Mouse (Mus musculus) ES-Bruce4 (cell line): Measurements from ENCODE around the gene Apaf1. TPM values are rescaled to one million over a fixed set of nuclear protein-coding genes. Genes with fewer than 3 reads are reported as not detected.

Experiments
- H3K27ac ChIP-seq: 2 replicates; pipeline ENCODE4 v1.5.1; 2012; ENCODE audit warnings: low read length, inconsistent platforms; ENCODE audit not compliant: insufficient read depth
- H3K27me3 ChIP-seq: 2 replicates; pipeline ENCODE4 v1.6.1; 2012; ENCODE audit warnings: mild to moderate bottlenecking, low read length, inconsistent platforms; ENCODE audit not compliant: control insufficient read depth, poor library complexity, insufficient read depth, severe bottlenecking
- H3K36me3 ChIP-seq: 2 replicates; pipeline ENCODE4 v1.6.1; 2012; ENCODE audit warnings: inconsistent platforms, mild to moderate bottlenecking, low read length, moderate library complexity; ENCODE audit not compliant: control insufficient read depth, poor library complexity, insufficient read depth, severe bottlenecking
- H3K4me1 ChIP-seq: one replicate; pipeline ENCODE4 v1.8.1; 2011; ENCODE audit warnings: low read length; ENCODE audit not compliant: control insufficient read depth, insufficient read depth
- H3K4me3 ChIP-seq: 2 replicates; pipeline ENCODE4 v1.5.1; 2011; ENCODE audit warnings: low read depth, mild to moderate bottlenecking, low read length
- H3K9ac ChIP-seq: 2 replicates; pipeline ENCODE4 v1.6.1; 2012; ENCODE audit warnings: low read depth, mild to moderate bottlenecking, inconsistent platforms; ENCODE audit not compliant: poor library complexity, severe bottlenecking
- H3K9me3 ChIP-seq: replicated peaks from 2 replicates; pipeline ENCODE4 v1.6.1; 2012; ENCODE audit warnings: mild to moderate bottlenecking, low read length, inconsistent platforms; ENCODE audit not compliant: control insufficient read depth, poor library complexity, insufficient read depth, severe bottlenecking
- CTCF ChIP-seq: IDR thresholded peaks from one replicate; pipeline ENCODE4 v1.8.1; 2011; ENCODE audit warnings: low read depth, low read length
- EP300 ChIP-seq: IDR thresholded peaks from 2 replicates; pipeline ENCODE4 v1.6.1; 2011; ENCODE audit warnings: low read depth, low read length; ENCODE audit not compliant: insufficient read depth
- POLR2A ChIP-seq: IDR thresholded peaks from one replicate; pipeline ENCODE4 v1.8.1; 2011; ENCODE audit warnings: low read length; ENCODE audit not compliant: insufficient read depth
- polyA plus RNA-seq: library from polyadenylated mRNA; stranded (reverse); fragments of >200 nt; gene quantifications from 2 replicates; pipeline ENCODE4 v1.2.4, GENCODE M21; 2011; ENCODE audit warnings: low read depth; ENCODE audit not compliant: missing spikeins, insufficient read depth, insufficient read length

Apaf1 gene
- polyA plus RNA-seq, 1 experiment, result 73.0 TPM

- TF ChIP-seq POLR2A (no peak), EP300 (no peak), CTCF (no peak)
- no peak overlapping the region for H3K4me3 ChIP-seq
- H3K9ac ChIP-seq, result no peak overlapping the region
- no peaks in the 10 kb centered on the region for H3K9me3 ChIP-seq
- H3K27ac ChIP-seq, result no peak overlapping the region
- no peaks in the 10 kb centered on the region for H3K36me3 ChIP-seq
- H3K27me3 ChIP-seq, result no peaks in the 10 kb centered on the region
- H3K4me1 ChIP-seq, result no peaks in the 10 kb centered on the region
Measured at GRCm38 (mm10) chr10:90981811-90982210, 100.8 kb downstream of the Apaf1 start.

- H3K4me3 ChIP-seq, result no peak overlapping the region
- TF ChIP-seq CTCF (no peak), EP300 (no peak), POLR2A (no peak)
Measured at GRCm38 (mm10) chr10:90974491-90974890, 108.1 kb downstream of the Apaf1 start.

GRCm38 (mm10) chr10:90974084-90974483 is 108.5 kb downstream of the Apaf1 start:
- H3K36me3 ChIP-seq, result no peaks in the 10 kb centered on the region
- no peak overlapping the region for H3K4me3 ChIP-seq
- no peaks in the 10 kb centered on the region for H3K9me3 ChIP-seq
- no peaks in the 10 kb centered on the region for H3K4me1 ChIP-seq
- TF ChIP-seq POLR2A, result no peak
- TF ChIP-seq EP300, result no peak
- no peak for TF ChIP-seq CTCF
- no peak overlapping the region for H3K9ac ChIP-seq
- peaks cover 8% of the 10 kb centered on the region; the same call in 1 of the 2 replicates for H3K27me3 ChIP-seq
- no peak overlapping the region for H3K27ac ChIP-seq

More at GRCm38 (mm10) chr10:90974491-90974890, 108.1 kb downstream of the Apaf1 start:
- Histone ChIP-seq H3K27me3 (peaks cover 4% of the 10 kb centered on the region; the same call in 1 of the 2 replicates), H3K4me1 (no peaks in the 10 kb centered on the region), H3K9ac (no peak overlapping the region), H3K9me3 (no peaks in the 10 kb centered on the region), H3K27ac (no peak overlapping the region), H3K36me3 (no peaks in the 10 kb centered on the region)

DNA sequence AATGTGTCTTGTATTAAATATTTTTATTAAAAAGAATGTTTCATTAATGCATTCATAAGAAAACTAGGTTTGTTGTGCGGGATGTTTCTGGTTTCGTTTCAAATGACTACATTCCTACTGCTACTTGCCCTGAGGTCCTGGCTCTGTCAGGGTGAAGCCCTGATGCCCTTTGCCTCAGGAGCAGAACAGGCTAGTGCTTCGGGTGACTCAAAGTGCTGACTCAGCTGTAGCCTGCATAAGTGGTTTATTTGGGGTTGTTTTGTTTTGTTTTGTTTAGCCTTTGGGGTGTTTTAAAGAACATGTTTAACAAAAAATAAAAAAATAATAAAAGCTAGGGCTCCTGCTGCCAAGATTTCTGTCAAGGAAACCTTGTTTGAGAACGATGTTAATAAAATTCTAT is 112.0 kb downstream of the Apaf1 start:
- Histone ChIP-seq H3K27me3 (peaks cover 8% of the 10 kb centered on the region; the same call in 1 of the 2 replicates), H3K9me3 (no peaks in the 10 kb centered on the region), H3K9ac (no peak overlapping the region), H3K4me1 (no peaks in the 10 kb centered on the region), H3K36me3 (no peaks in the 10 kb centered on the region), H3K4me3 (no peak overlapping the region), H3K27ac (no peak overlapping the region)
- no peak for TF ChIP-seq CTCF
- TF ChIP-seq EP300, result no peak
- TF ChIP-seq POLR2A, result no peak

- no peak for TF ChIP-seq EP300
- no peak for TF ChIP-seq POLR2A
- TF ChIP-seq CTCF, result no peak
- H3K4me1 ChIP-seq, result no peaks in the 10 kb centered on the region
- no peak overlapping the region for H3K27ac ChIP-seq
- H3K36me3 ChIP-seq, result no peaks in the 10 kb centered on the region
- H3K27me3 ChIP-seq, result peaks cover 8% of the 10 kb centered on the region; the same call in 1 of the 2 replicates
- peak overlapping the region; percentile 59 for H3K4me3 ChIP-seq
- peak overlapping the region; percentile 61 for H3K9ac ChIP-seq
- no peaks in the 10 kb centered on the region for H3K9me3 ChIP-seq
Measured at GRCm38 (mm10) chr10:90969355-90970174, 113.0 kb downstream of the Apaf1 start.

- Histone ChIP-seq H3K9ac (no peak overlapping the region), H3K4me3 (no peak overlapping the region), H3K27me3 (peaks cover 8% of the 10 kb centered on the region; the same call in 1 of the 2 replicates), H3K36me3 (no peaks in the 10 kb centered on the region), H3K4me1 (no peaks in the 10 kb centered on the region), H3K9me3 (no peaks in the 10 kb centered on the region), H3K27ac (no peak overlapping the region)
- TF ChIP-seq CTCF, result no peak
- TF ChIP-seq POLR2A, result no peak
- TF ChIP-seq EP300, result no peak
Measured at GRCm38 (mm10) chr10:90968247-90968646, 114.3 kb downstream of the Apaf1 start.
